Mouse (Mus musculus) embryonic facial prominence, embryonic 13.5 days (tissue): ENCODE measurements around the gene Gm20708. TPM values are rescaled to one million over a fixed set of nuclear protein-coding genes. Genes with fewer than 3 reads are reported as not detected.

Experiments used
- ATAC-seq: fragments of 200-750 bp; cut with Nextera tagmentation; 2 replicates; pipeline ENCODE4 v1.8.0; 2017; ENCODE audit warnings: low read depth; ENCODE audit not compliant: insufficient number of reproducible peaks, insufficient read depth, low FRiP score, low TSS enrichment
- H3K27ac ChIP-seq: fragments of 300-500 bp; sonication (generic); 2 replicates; pipeline ENCODE4 v1.5.1; 2015; ENCODE audit warnings: moderate library complexity, mild to moderate bottlenecking, inconsistent platforms
- H3K27me3 ChIP-seq: fragments of 300-500 bp; sonication (generic); 2 replicates; pipeline ENCODE4 v1.6.1; 2015; ENCODE audit warnings: mild to moderate bottlenecking, inconsistent platforms
- H3K36me3 ChIP-seq: fragments of 300-500 bp; sonication (generic); 2 replicates; pipeline ENCODE4 v1.6.1; 2015; ENCODE audit warnings: mild to moderate bottlenecking, inconsistent platforms
- H3K4me1 ChIP-seq: fragments of 300-500 bp; sonication (generic); 2 replicates; pipeline ENCODE4 v1.6.1; 2015; ENCODE audit warnings: inconsistent platforms
- H3K4me2 ChIP-seq: fragments of 300-500 bp; sonication (generic); 2 replicates; pipeline ENCODE4 v1.6.1; 2015; ENCODE audit warnings: moderate library complexity, mild to moderate bottlenecking, inconsistent platforms
- H3K4me3 ChIP-seq: fragments of 300-500 bp; sonication (generic); 2 replicates; pipeline ENCODE4 v1.5.1; 2015; ENCODE audit warnings: mild to moderate bottlenecking, inconsistent platforms
- H3K9ac ChIP-seq: fragments of 300-500 bp; sonication (generic); 2 replicates; pipeline ENCODE4 v1.6.1; 2015; ENCODE audit warnings: mild to moderate bottlenecking, inconsistent platforms
- H3K9me3 ChIP-seq: fragments of 300-500 bp; sonication (generic); 2 replicates; pipeline ENCODE4 v1.6.1; 2016; ENCODE audit warnings: inconsistent platforms
- WGBS: fragments of 180-500 bp; shearing (Covaris S2); methylation state at CpG from one replicate; pipeline ENCODE4 v1.1.7; 2015; ENCODE audit warnings: mixed read lengths; 5-methylcytosine and 5-hydroxymethylcytosine counted together
- polyA plus RNA-seq: library from polyadenylated mRNA; unstranded; fragments of >200 nt; fragmentation: Nextera tagmentation; extraction: Ambion mirVana; gene quantifications from 2 replicates; pipeline ENCODE4 v1.2.1, GENCODE M21; 2015

Gene Gm20708
- polyA plus RNA-seq, 1 experiment from 2014 or later = 0.66 TPM

- H3K27ac ChIP-seq = no peak overlapping the region
Observed at GRCm38 (mm10) chr11:117796954-117797353, 12.5 kb upstream of the Gm20708 start.

GRCm38 (mm10) chr11:117797511-117798159 is 11.8 kb upstream of the Gm20708 start, which contains the start of gene 6030468B19Rik:
6030468B19Rik (plus strand) TSS chr11:117797660.
- Histone ChIP-seq H3K27me3 (no peaks in the 10 kb centered on the region), H3K4me3 (no peak within 1 kb of the TSS), H3K36me3 (no peaks in the 10 kb centered on the region), H3K9me3 (peaks cover 5% of the 10 kb centered on the region; the same call in 1 of the 2 replicates), H3K9ac (0 out of 2 replicates have a peak within 1 kb of the TSS, but pooled peaks have one; percentile 37), H3K27ac (no peak within 1 kb of the TSS), H3K4me2 (no peak within 1 kb of the TSS), H3K4me1 (peaks cover 10% of the 10 kb centered on the region)
- 53% methylated on average over 9 of the region's 9 CpGs for WGBS
- no peak for ATAC-seq

More at GRCm38 (mm10) chr11:117796954-117797353, 12.5 kb upstream of the Gm20708 start:
- ATAC-seq = no peak
- Histone ChIP-seq H3K36me3 (no peaks in the 10 kb centered on the region), H3K4me3 (no peak overlapping the region), H3K4me1 (peaks cover 17% of the 10 kb centered on the region), H3K27me3 (no peaks in the 10 kb centered on the region), H3K9ac (no peak overlapping the region), H3K4me2 (no peak overlapping the region), H3K9me3 (peaks cover 5% of the 10 kb centered on the region; the same call in 1 of the 2 replicates)
- WGBS = 37% methylated on average over 5 of the region's 5 CpGs

GRCm38 (mm10) chr11:117798160-117798541 is 11.3 kb upstream of the Gm20708 start:
- Histone ChIP-seq H3K4me1 (peaks cover 9% of the 10 kb centered on the region), H3K9me3 (peaks cover 5% of the 10 kb centered on the region; the same call in 1 of the 2 replicates), H3K36me3 (no peaks in the 10 kb centered on the region), H3K27me3 (no peaks in the 10 kb centered on the region), H3K9ac (0 out of 2 replicates have a peak overlapping the region, but pooled peaks have one; percentile 37), H3K4me2 (no peak overlapping the region), H3K27ac (no peak overlapping the region), H3K4me3 (no peak overlapping the region)
- WGBS = 44% methylated on average over 2 of the region's 2 CpGs
- ATAC-seq = 0 out of 2 replicates have a peak, but pooled peaks have one; percentile 23

GRCm38 (mm10) chr11:117799174-117799573 is 10.3 kb upstream of the Gm20708 start:
- H3K36me3 ChIP-seq = no peaks in the 10 kb centered on the region
- 69% methylated on average over 5 of the region's 5 CpGs for WGBS
- peaks cover 5% of the 10 kb centered on the region; the same call in 1 of the 2 replicates for H3K9me3 ChIP-seq
- no peaks in the 10 kb centered on the region for H3K27me3 ChIP-seq
- no peak overlapping the region for H3K4me2 ChIP-seq
- ATAC-seq = no peak
- no peak overlapping the region for H3K27ac ChIP-seq
- H3K4me1 ChIP-seq = peaks cover 6% of the 10 kb centered on the region
- no peak overlapping the region for H3K4me3 ChIP-seq
- H3K9ac ChIP-seq = no peak overlapping the region

- Histone ChIP-seq H3K9ac (no peak overlapping the region), H3K27ac (no peak overlapping the region), H3K4me2 (no peak overlapping the region), H3K4me3 (no peak overlapping the region), H3K9me3 (peaks cover 5% of the 10 kb centered on the region; the same call in 1 of the 2 replicates), H3K36me3 (no peaks in the 10 kb centered on the region), H3K27me3 (no peaks in the 10 kb centered on the region), H3K4me1 (peaks cover 5% of the 10 kb centered on the region; the same call in 1 of the 2 replicates)
- no peak for ATAC-seq
- WGBS = 71% methylated on average over 7 of the region's 7 CpGs
Observed at GRCm38 (mm10) chr11:117800038-117800437, 9.4 kb upstream of the Gm20708 start.

- 42% methylated on average over 7 of the region's 7 CpGs for WGBS
- Histone ChIP-seq H3K27me3 (no peaks in the 10 kb centered on the region), H3K9ac (no peak overlapping the region)
Observed at GRCm38 (mm10) chr11:117801650-117802049, 7.8 kb upstream of the Gm20708 start.

GRCm38 (mm10) chr11:117803166-117803688 is 6.2 kb upstream of the Gm20708 start:
- Histone ChIP-seq H3K27ac (no peak overlapping the region), H3K9me3 (peaks cover 5% of the 10 kb centered on the region; the same call in 1 of the 2 replicates), H3K4me1 (peaks cover 5% of the 10 kb centered on the region; the same call in 1 of the 2 replicates), H3K4me2 (no peak overlapping the region), H3K4me3 (no peak overlapping the region), H3K9ac (no peak overlapping the region), H3K36me3 (no peaks in the 10 kb centered on the region), H3K27me3 (no peaks in the 10 kb centered on the region)
- ATAC-seq = no peak
- WGBS = 90% methylated on average over 3 of the region's 3 CpGs

More at GRCm38 (mm10) chr11:117801650-117802049, 7.8 kb upstream of the Gm20708 start:
- Histone ChIP-seq H3K9me3 (peaks cover 5% of the 10 kb centered on the region; the same call in 1 of the 2 replicates), H3K4me3 (no peak overlapping the region), H3K27ac (no peak overlapping the region), H3K4me2 (no peak overlapping the region), H3K4me1 (peaks cover 5% of the 10 kb centered on the region; the same call in 1 of the 2 replicates), H3K36me3 (no peaks in the 10 kb centered on the region)
- ATAC-seq = no peak

GRCm38 (mm10) chr11:117806781-117807180 is 2.7 kb upstream of the Gm20708 start:
- Histone ChIP-seq H3K36me3 (peaks cover under 1% of the 10 kb centered on the region; the same call in 1 of the 2 replicates), H3K9ac (no peak overlapping the region), H3K4me1 (peaks cover 24% of the 10 kb centered on the region), H3K4me3 (no peak overlapping the region), H3K9me3 (no peaks in the 10 kb centered on the region), H3K27ac (no peak overlapping the region), H3K4me2 (no peak overlapping the region), H3K27me3 (no peaks in the 10 kb centered on the region)
- ATAC-seq = no peak
- 94% methylated on average over 6 of the region's 6 CpGs for WGBS

GRCm38 (mm10) chr11:117810401-117811046 is 1.1 kb downstream of the Gm20708 start:
- H3K9ac ChIP-seq = peak overlapping the region; percentile 77
- ATAC-seq = peak; percentile 57
- no peaks in the 10 kb centered on the region for H3K9me3 ChIP-seq
- H3K4me2 ChIP-seq = peak overlapping the region; percentile 100
- under 1% methylated on average over 21 of the region's 21 CpGs for WGBS
- H3K4me3 ChIP-seq = peak overlapping the region; percentile 86
- H3K4me1 ChIP-seq = peaks cover 24% of the 10 kb centered on the region
- peak overlapping the region; percentile 71 for H3K27ac ChIP-seq
- no peaks in the 10 kb centered on the region for H3K27me3 ChIP-seq
- peaks cover 38% of the 10 kb centered on the region for H3K36me3 ChIP-seq

GRCm38 (mm10) chr11:117813867-117814266 is 4.4 kb downstream of the Gm20708 start:
- H3K9me3 ChIP-seq = no peaks in the 10 kb centered on the region
- H3K4me3 ChIP-seq = no peak overlapping the region
- no peak overlapping the region for H3K27ac ChIP-seq
- 83% methylated on average over 5 of the region's 5 CpGs for WGBS
- H3K4me1 ChIP-seq = peaks cover 23% of the 10 kb centered on the region
- H3K36me3 ChIP-seq = peaks cover 70% of the 10 kb centered on the region
- 0 out of 2 replicates have a peak overlapping the region, but pooled peaks have one; percentile 27 for H3K9ac ChIP-seq
- ATAC-seq = no peak
- no peak overlapping the region for H3K4me2 ChIP-seq
- H3K27me3 ChIP-seq = no peaks in the 10 kb centered on the region

GRCm38 (mm10) chr11:117814704-117815366 is 5.4 kb downstream of the Gm20708 start:
- Histone ChIP-seq H3K27me3 (no peaks in the 10 kb centered on the region), H3K4me3 (no peak overlapping the region), H3K27ac (no peak overlapping the region), H3K36me3 (peaks cover 75% of the 10 kb centered on the region), H3K9ac (no peak overlapping the region), H3K9me3 (no peaks in the 10 kb centered on the region), H3K4me2 (no peak overlapping the region), H3K4me1 (peaks cover 17% of the 10 kb centered on the region)
- no peak for ATAC-seq
- WGBS = 95% methylated on average over 6 of the region's 6 CpGs
